20 mouse cellular contexts compared by ENCODE assay signal in the genomic region with DNA sequence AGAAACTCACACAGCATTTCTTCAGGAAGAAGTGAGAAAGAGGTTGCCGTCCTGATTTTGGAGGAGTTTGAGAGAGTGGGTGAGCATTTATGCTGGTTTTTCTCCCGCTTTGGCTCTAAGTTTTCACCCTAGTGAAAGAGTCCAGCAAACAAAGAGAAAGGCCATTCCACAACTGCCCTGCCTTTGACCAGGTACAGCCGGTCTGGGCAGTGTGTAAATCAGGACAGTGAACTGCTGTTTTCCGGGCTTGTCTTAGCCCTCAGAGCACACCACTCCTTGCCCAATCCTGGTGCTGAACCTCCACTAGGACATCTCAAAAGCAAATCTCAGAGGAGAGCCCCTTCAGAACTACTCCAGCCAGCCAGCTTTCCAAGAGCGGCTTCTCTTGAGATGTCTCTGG. TPM values are rescaled to one million over a fixed set of nuclear protein-coding genes. Genes with fewer than 3 reads are reported as not detected.
DNase-seq lines count a peak whose midpoint lies in the region; ATAC-seq and TF ChIP-seq lines count a peak whose summit lies in the region.
"Had no signal": no experiment of that assay in that cellular context is flagged by ENCODE, and none has a peak within 500 bp of the region (broad histone marks: within the 10 kb centered on the region; RNA-seq: fewer than 3 reads in every experiment).

No protein-coding gene starts in this region.

- no peak overlapping the region for H3K9ac ChIP-seq in kidney, embryonic 15.5 days
- H3K9ac ChIP-seq in liver, embryonic 11.5 days (ENCODE audit: low read depth, low read length): no peak overlapping the region
- H3K9ac ChIP-seq: embryonic facial prominence, embryonic 15.5 days; forebrain, embryonic 15.5 days; heart, embryonic 15.5 days; hindbrain, embryonic 13.5 days had no signal

- 75% methylated on average over 5 of the region's 5 CpGs for WGBS in kidney, embryonic 15.5 days
- 80% methylated on average over 5 of the region's 5 CpGs for WGBS in liver, embryonic 11.5 days

- no peaks in the 10 kb centered on the region for H3K27me3 ChIP-seq in kidney, embryonic 15.5 days
- H3K27me3 ChIP-seq in liver, embryonic 11.5 days (replicated peaks; ENCODE audit: control insufficient read depth, insufficient read depth, low read length): no peaks in the 10 kb centered on the region
- H3K27me3 ChIP-seq: CH12.LX; embryonic facial prominence, embryonic 15.5 days; forebrain, embryonic 15.5 days; heart, embryonic 15.5 days; hindbrain, embryonic 13.5 days had no signal

- H3K4me3 ChIP-seq in gastrocnemius, adult 2 months: no peak overlapping the region
- H3K4me3 ChIP-seq in kidney, embryonic 15.5 days (replicated peaks): no peak overlapping the region
- H3K4me3 ChIP-seq in liver, embryonic 11.5 days (ENCODE audit: low read depth, low read length): no peak overlapping the region
- H3K4me3 ChIP-seq: embryonic facial prominence, embryonic 15.5 days; forebrain, embryonic 15.5 days; heart, embryonic 10.5 days; heart, embryonic 15.5 days; hindbrain, embryonic 13.5 days had no signal

- TF ChIP-seq CTCF in gastrocnemius, adult 2 months (IDR thresholded peaks at IDR 0.05): no peak

- 0 out of 2 replicates have a peak, but pooled peaks cover 8% of the 10 kb centered on the region for H3K4me1 ChIP-seq in kidney, embryonic 15.5 days
- no peaks in the 10 kb centered on the region for H3K4me1 ChIP-seq in liver, embryonic 11.5 days (replicated peaks; ENCODE audit: control insufficient read depth, insufficient read depth, low read length)
- H3K4me1 ChIP-seq: embryonic facial prominence, embryonic 15.5 days; forebrain, embryonic 15.5 days; heart, embryonic 10.5 days; heart, embryonic 15.5 days; hindbrain, embryonic 13.5 days had no signal

- peak overlapping the region; percentile 16; the same call in 1 of the 2 replicates for H3K27ac ChIP-seq in gastrocnemius, adult 2 months
- no peak overlapping the region for H3K27ac ChIP-seq in kidney, embryonic 15.5 days
- no peak overlapping the region for H3K27ac ChIP-seq in liver, embryonic 11.5 days (ENCODE audit: low read depth, low read length)
- H3K27ac ChIP-seq: embryonic facial prominence, embryonic 15.5 days; forebrain, embryonic 15.5 days; heart, embryonic 10.5 days; heart, embryonic 15.5 days; hindbrain, embryonic 13.5 days had no signal

- intact Hi-C loops in gastrocnemius, adult 2 months (cut with DNase I): no loop called here

- ATAC-seq in kidney, embryonic 15.5 days (replicated peaks; ENCODE audit: low FRiP score): no peak
- no peak for ATAC-seq in liver, embryonic 11.5 days (replicated peaks; ENCODE audit: low FRiP score)
- ATAC-seq: forebrain, embryonic 15.5 days had no signal

- no peaks in the 10 kb centered on the region for H3K36me3 ChIP-seq in kidney, embryonic 15.5 days
- no peaks in the 10 kb centered on the region for H3K36me3 ChIP-seq in liver, embryonic 11.5 days (ENCODE audit: control insufficient read depth, insufficient read depth, low read length)
- H3K36me3 ChIP-seq: embryonic facial prominence, embryonic 15.5 days; forebrain, embryonic 15.5 days; heart, embryonic 10.5 days; heart, embryonic 15.5 days; hindbrain, embryonic 13.5 days had no signal

- DNase-seq in gastrocnemius, adult 2 months: no peak
- DNase-seq in gastrocnemius, adult 18-20 months (ENCODE audit: low spot score): no peak
- DNase-seq in kidney, postnatal 10 days: peak; percentile 10
- DNase-seq in urinary bladder, postnatal 36 days (ENCODE audit: low spot score in 2 of 2): peak; percentile 60 to 73
- DNase-seq in urinary bladder, postnatal 10 days (ENCODE audit: low spot score): no peak
- no peak for DNase-seq in liver, embryonic 11.5 days (ENCODE audit: low spot score)
- DNase-seq in embryo, embryonic 9.5 days (ENCODE audit: extremely low spot score): no peak
- DNase-seq: adrenal gland, adult 8-10 months; adrenal gland, postnatal 36 days; cerebellum, adult 2 months; cerebellum, postnatal 10 days; gastrocnemius, postnatal 36 days; heart, postnatal 14 days had no signal

- H3K4me2 ChIP-seq in kidney, embryonic 15.5 days: no peak overlapping the region
- no peak overlapping the region for H3K4me2 ChIP-seq in liver, embryonic 11.5 days
- H3K4me2 ChIP-seq: embryonic facial prominence, embryonic 15.5 days; forebrain, embryonic 15.5 days; heart, embryonic 15.5 days; hindbrain, embryonic 13.5 days had no signal

- H3K9me3 ChIP-seq in kidney, embryonic 15.5 days (replicated peaks): no peaks in the 10 kb centered on the region
- H3K9me3 ChIP-seq in liver, embryonic 11.5 days (ENCODE audit: control insufficient read depth, low read length): no peaks in the 10 kb centered on the region; the same call in 1 of the 2 replicates
- H3K9me3 ChIP-seq: embryonic facial prominence, embryonic 15.5 days; forebrain, embryonic 15.5 days; heart, embryonic 10.5 days; heart, embryonic 15.5 days; hindbrain, embryonic 13.5 days had no signal

RNA-seq across cellular contexts. Expression of a gene that starts 38.6 kb away (rescaled TPM):
- 10 to 100 TPM in 1 of 2 experiments, 1 to 10 TPM in 1; 6.2 to 11.4 TPM for total RNA-seq in gastrocnemius, adult 2 months (2021)
- total RNA-seq in gastrocnemius, adult 18-20 months (2021): 1 to 10 TPM; 8.5 to 8.9 TPM
- polyA plus RNA-seq in kidney, embryonic 15.5 days (2015; fragmentation: Nextera tagmentation; extraction: Ambion mirVana): 86.3 TPM in 2 replicates
- 65.4 and 76.9 TPM in 2 replicates for polyA plus RNA-seq in liver, embryonic 11.5 days (2014; fragmentation: Nextera tagmentation; extraction: Ambion mirVana)

Comparison
In these comparisons a context has a peak if more than half of its experiments do, and no peak if none do; other contexts are left out.
1. DNase-seq: peak in kidney, postnatal 10 days (single experiment) and urinary bladder, postnatal 36 days (2 of 2); none in gastrocnemius, adult 2 months (single experiment), gastrocnemius, adult 18-20 months (single experiment), urinary bladder, postnatal 10 days (single experiment), liver, embryonic 11.5 days (single experiment) and embryo, embryonic 9.5 days (single experiment).